Mouse (Mus musculus) liver, embryonic 12.5 days (tissue): ENCODE data around the gene Slc6a9. TPM values are rescaled to one million over a fixed set of nuclear protein-coding genes. Genes with fewer than 3 reads are reported as not detected.
A peak's percentile ranks its signal among the peaks of the same experiment; 100 is the strongest.

ENCODE experiments used
- ATAC-seq: fragments of 200-750 bp; cut with Nextera tagmentation; 2 replicates; pipeline ENCODE4 v1.8.0; 2017; ENCODE audit warnings: moderate number of reproducible peaks, mild to moderate bottlenecking, moderate library complexity
- H3K27ac ChIP-seq: fragments of 300-500 bp; sonication (generic); 2 replicates; pipeline ENCODE4 v1.5.1; 2016; ENCODE audit warnings: mild to moderate bottlenecking
- H3K27me3 ChIP-seq: fragments of 300-500 bp; sonication (generic); replicated peaks from 2 replicates; pipeline ENCODE4 v1.6.1; 2016; ENCODE audit warnings: mild to moderate bottlenecking, moderate library complexity
- H3K36me3 ChIP-seq: fragments of 300-500 bp; sonication (generic); 2 replicates; pipeline ENCODE4 v1.6.1; 2016; ENCODE audit warnings: mild to moderate bottlenecking, moderate library complexity
- H3K4me1 ChIP-seq: fragments of 300-500 bp; sonication (generic); 2 replicates; pipeline ENCODE4 v1.6.1; 2016
- H3K4me2 ChIP-seq: fragments of 300-500 bp; sonication (generic); 2 replicates; pipeline ENCODE4 v1.6.1; 2016; ENCODE audit warnings: mild to moderate bottlenecking, moderate library complexity
- H3K4me3 ChIP-seq: fragments of 300-500 bp; sonication (generic); 2 replicates; pipeline ENCODE4 v1.5.1; 2016; ENCODE audit warnings: mild to moderate bottlenecking, moderate library complexity
- H3K9ac ChIP-seq: fragments of 300-500 bp; sonication (generic); 2 replicates; pipeline ENCODE4 v1.6.1; 2016; ENCODE audit warnings: mild to moderate bottlenecking, moderate library complexity
- H3K9me3 ChIP-seq: fragments of 300-500 bp; sonication (generic); replicated peaks from 2 replicates; pipeline ENCODE4 v1.6.1; 2016; ENCODE audit warnings: mild to moderate bottlenecking, moderate library complexity
- WGBS: fragments of 180-500 bp; shearing (Covaris S2); methylation state at CpG from one replicate; pipeline ENCODE4 v1.1.7; 2016; ENCODE audit not compliant: insufficient replicate concordance; 5-methylcytosine and 5-hydroxymethylcytosine counted together
- polyA plus RNA-seq: library from polyadenylated mRNA; unstranded; fragments of >200 nt; fragmentation: Nextera tagmentation; extraction: Ambion mirVana; gene quantifications from 2 replicates; pipeline ENCODE4 v1.2.1, GENCODE M21; 2016

Slc6a9 gene
- 52.8 and 57.8 TPM in 2 replicates for polyA plus RNA-seq

DNA sequence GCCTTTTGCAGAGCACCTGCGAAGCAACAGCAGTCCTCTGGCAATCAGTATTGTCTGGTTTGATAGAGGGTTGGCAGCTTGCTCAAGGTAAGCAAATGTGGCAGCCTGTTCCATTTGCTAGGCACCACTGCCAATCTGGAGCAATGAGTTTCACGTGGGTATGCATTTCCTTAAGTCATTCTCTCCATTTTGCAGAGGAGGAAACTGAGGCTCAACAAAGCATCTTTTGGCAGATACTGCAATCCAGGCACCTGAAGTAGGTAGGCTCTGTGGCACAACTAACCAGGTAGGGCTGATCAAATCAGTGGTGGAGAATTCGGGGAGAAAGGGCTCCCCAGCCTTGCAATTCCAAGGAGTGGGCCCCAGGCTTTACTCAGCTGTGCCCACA, at the start of gene Slc6a9:
Slc6a9 (plus strand) TSS at position 50 of the 388 bp plus-strand sequence.
- peak within 1 kb of the TSS; percentile 93 for H3K4me2 ChIP-seq
- peak within 1 kb of the TSS; percentile 93 for H3K4me3 ChIP-seq
- 42% methylated on average over 3 of the region's 3 CpGs for WGBS
- H3K27me3 ChIP-seq: no peaks in the 10 kb centered on the region
- no peaks in the 10 kb centered on the region for H3K9me3 ChIP-seq
- peaks cover 27% of the 10 kb centered on the region for H3K36me3 ChIP-seq
- H3K9ac ChIP-seq: peak within 1 kb of the TSS; percentile 97
- H3K4me1 ChIP-seq: peaks cover 84% of the 10 kb centered on the region
- peak within 1 kb of the TSS; percentile 98 for H3K27ac ChIP-seq
- no peak for ATAC-seq

DNA sequence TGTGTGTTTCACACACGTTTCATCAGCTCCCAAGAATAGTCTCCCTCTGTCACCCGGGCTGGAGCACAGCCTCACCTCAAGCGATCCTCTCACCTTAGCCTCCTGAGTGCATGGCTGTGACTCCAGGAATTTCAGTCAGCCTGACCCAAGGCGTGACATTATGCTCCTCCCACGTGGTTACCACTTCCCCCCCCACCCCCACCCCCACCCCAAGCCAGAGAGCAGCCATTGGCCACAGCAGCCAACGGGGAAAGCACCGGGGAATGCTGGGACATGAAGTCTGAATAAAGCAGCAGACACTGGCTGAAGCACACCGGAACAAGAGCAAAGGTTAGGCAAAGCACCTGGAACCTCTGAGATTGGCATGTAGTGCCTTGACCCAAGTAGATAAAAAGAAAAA, 47.3 kb upstream of the Slc6a9 start:
- no peak overlapping the region for H3K27ac ChIP-seq

DNA sequence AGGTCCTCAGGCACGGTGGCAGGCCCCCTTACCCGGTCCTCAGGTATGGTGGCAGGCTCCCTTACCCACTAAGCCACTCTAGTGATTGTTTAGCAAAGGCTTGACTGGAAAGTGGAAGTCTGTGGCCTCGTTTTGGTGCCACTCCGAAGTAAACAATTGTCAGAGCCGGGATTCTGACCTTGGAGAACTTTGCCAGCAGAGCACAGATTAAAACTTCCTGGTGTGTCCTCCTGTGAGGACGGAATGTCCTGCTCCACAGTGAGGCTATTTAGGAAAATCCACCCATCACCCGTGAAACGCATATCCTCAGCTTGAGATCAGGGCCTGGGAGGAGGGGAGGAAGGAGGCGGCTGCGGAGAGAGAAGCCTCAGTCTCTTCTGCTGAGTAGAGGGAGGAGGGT, 46.0 kb upstream of the Slc6a9 start:
- no peak overlapping the region for H3K4me2 ChIP-seq
- 0 out of 2 replicates have a peak, but pooled peaks cover 2% of the 10 kb centered on the region for H3K36me3 ChIP-seq
- H3K27ac ChIP-seq: no peak overlapping the region
- ATAC-seq: no peak
- no peaks in the 10 kb centered on the region for H3K9me3 ChIP-seq
- no peak overlapping the region for H3K4me3 ChIP-seq
- H3K4me1 ChIP-seq: peaks cover 22% of the 10 kb centered on the region
- WGBS: 59% methylated on average over 10 of the region's 10 CpGs
- no peak overlapping the region for H3K9ac ChIP-seq
- H3K27me3 ChIP-seq: no peaks in the 10 kb centered on the region

More for the DNA sequence above, 47.3 kb upstream of the Slc6a9 start:
- peak overlapping the region; percentile 32; the same call in 1 of the 2 replicates for H3K9ac ChIP-seq
- H3K4me2 ChIP-seq: peak overlapping the region; percentile 61
- WGBS: 21% methylated on average over 8 of the region's 8 CpGs
- H3K4me3 ChIP-seq: peak overlapping the region; percentile 37
- no peaks in the 10 kb centered on the region for H3K27me3 ChIP-seq
- H3K36me3 ChIP-seq: 0 out of 2 replicates have a peak, but pooled peaks cover 2% of the 10 kb centered on the region
- peak; percentile 86 for ATAC-seq
- no peaks in the 10 kb centered on the region for H3K9me3 ChIP-seq
- H3K4me1 ChIP-seq: peaks cover 19% of the 10 kb centered on the region

DNA sequence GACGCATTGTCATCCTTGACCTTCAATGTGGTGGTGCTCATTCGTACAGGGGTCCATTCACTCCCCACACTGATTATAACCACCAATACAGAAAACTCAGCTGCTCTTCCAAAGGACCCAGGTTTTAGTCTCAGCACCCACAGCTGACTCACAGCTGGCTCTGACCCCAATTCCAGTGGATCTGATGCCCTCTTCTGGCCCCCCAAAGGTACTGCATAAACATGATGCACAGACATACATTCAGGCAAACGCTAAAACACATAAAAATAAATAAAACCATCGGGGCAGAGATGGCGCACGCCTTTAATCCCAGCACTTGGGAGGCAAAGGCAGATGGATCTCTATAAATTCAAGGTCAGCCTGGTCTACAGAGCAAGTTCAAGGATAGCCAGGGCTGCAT, 34.4 kb upstream of the Slc6a9 start:
- no peaks in the 10 kb centered on the region for H3K27me3 ChIP-seq
- H3K9me3 ChIP-seq: no peaks in the 10 kb centered on the region
- ATAC-seq: no peak
- H3K4me3 ChIP-seq: no peak overlapping the region
- H3K4me1 ChIP-seq: no peaks in the 10 kb centered on the region
- no peak overlapping the region for H3K9ac ChIP-seq
- WGBS: 72% methylated on average over 6 of the region's 6 CpGs
- no peaks in the 10 kb centered on the region for H3K36me3 ChIP-seq
- H3K4me2 ChIP-seq: no peak overlapping the region
- H3K27ac ChIP-seq: no peak overlapping the region

DNA sequence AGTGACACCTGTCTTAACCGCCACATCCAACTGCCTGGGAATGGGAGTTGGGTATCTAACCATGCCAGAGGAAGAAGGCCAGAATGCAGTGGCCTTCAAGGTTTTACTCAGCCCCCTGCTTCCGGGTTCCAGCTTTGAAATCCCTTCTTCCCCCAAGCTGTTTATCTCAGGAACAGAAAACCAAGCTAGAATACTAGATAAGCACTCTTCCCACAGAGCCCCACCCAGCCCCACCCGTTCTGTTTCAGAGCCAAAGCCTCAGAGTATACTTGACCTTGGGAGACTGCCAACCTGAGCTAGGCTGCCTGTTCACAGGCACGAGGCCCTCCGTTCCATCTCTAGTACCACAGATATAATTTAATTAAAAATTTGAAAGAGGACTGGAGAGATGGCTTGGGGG, 27.3 kb upstream of the Slc6a9 start:
- 21% methylated on average over 5 of the region's 5 CpGs for WGBS
- H3K4me1 ChIP-seq: peaks cover 27% of the 10 kb centered on the region
- no peak overlapping the region for H3K9ac ChIP-seq
- H3K4me2 ChIP-seq: peak overlapping the region; percentile 38
- H3K27me3 ChIP-seq: peaks cover 17% of the 10 kb centered on the region
- no peak overlapping the region for H3K4me3 ChIP-seq
- ATAC-seq: peak; percentile 85
- no peaks in the 10 kb centered on the region for H3K36me3 ChIP-seq
- no peak overlapping the region for H3K27ac ChIP-seq
- H3K9me3 ChIP-seq: no peaks in the 10 kb centered on the region

DNA sequence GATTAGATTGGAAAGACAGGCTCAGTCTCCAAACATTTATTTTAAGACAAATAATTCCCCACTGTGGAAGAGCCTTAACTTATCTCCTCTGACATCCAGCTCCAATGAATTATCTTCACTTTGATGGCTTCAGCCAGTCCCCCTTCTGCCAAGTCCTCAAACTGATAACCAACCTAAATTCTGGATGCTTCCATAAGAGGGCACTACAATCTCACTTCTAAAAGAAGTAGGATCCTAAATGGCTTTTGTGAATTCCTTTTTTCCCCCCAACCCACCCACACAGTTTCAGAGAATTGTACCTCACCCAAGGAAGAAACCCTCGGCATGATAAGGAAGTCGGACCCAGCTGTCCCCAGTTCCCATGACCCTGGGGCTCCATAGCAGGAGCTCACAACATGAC, 23.4 kb upstream of the Slc6a9 start:
- H3K4me1 ChIP-seq: peaks cover 30% of the 10 kb centered on the region
- H3K4me2 ChIP-seq: no peak overlapping the region
- no peak overlapping the region for H3K27ac ChIP-seq
- H3K4me3 ChIP-seq: no peak overlapping the region
- peaks cover 34% of the 10 kb centered on the region for H3K27me3 ChIP-seq
- no peaks in the 10 kb centered on the region; the same call in 1 of the 2 replicates for H3K9me3 ChIP-seq
- no peak overlapping the region for H3K9ac ChIP-seq
- 22% methylated on average over 2 of the region's 2 CpGs for WGBS
- ATAC-seq: no peak
- no peaks in the 10 kb centered on the region for H3K36me3 ChIP-seq

DNA sequence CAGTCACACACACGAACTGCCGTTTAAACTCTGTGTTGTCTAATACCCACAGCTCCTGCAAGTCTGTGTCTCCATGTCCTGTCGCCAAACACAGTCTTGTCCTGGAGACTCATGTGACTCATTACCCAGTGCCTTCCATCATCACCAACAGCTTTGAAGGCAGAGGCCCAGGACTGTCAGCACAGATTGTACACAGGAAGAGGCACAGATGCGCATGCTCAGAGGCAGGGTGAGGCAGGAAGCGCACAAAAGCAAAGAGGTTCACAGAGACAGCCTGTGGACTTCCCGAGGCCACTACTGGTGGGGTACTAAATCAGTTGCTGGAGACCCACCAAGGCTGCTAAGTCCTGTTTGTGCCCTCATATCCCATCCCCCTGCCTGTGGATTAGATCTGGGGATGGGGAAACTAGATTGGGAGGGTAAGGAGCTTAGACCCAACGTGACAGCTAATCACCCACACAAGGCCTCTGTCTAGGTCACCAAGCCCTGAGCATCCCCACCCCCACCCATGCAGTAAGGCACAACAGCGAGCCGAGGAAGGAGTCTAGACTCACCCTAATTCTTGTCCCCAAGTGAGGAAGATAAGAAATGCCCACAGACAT, 20.6 kb upstream of the Slc6a9 start:
- no peak for ATAC-seq
- Histone ChIP-seq H3K9ac (no peak overlapping the region), H3K4me1 (peaks cover 13% of the 10 kb centered on the region), H3K27me3 (peaks cover 26% of the 10 kb centered on the region; the same call in 1 of the 2 replicates), H3K27ac (no peak overlapping the region), H3K4me2 (no peak overlapping the region), H3K36me3 (no peaks in the 10 kb centered on the region), H3K4me3 (no peak overlapping the region), H3K9me3 (peaks cover 4% of the 10 kb centered on the region; the same call in 1 of the 2 replicates)
- whole genome bisulfite sequencing: 43% methylated on average over 9 of the region's 9 CpGs

- Histone ChIP-seq H3K4me2 (no peak overlapping the region), H3K4me1 (peaks cover 13% of the 10 kb centered on the region), H3K27ac (no peak overlapping the region), H3K4me3 (no peak overlapping the region), H3K36me3 (no peaks in the 10 kb centered on the region), H3K9me3 (peaks cover 4% of the 10 kb centered on the region; the same call in 1 of the 2 replicates), H3K27me3 (peaks cover 22% of the 10 kb centered on the region; the same call in 1 of the 2 replicates), H3K9ac (no peak overlapping the region)
- WGBS: 78% methylated on average over 4 of the region's 4 CpGs
- ATAC-seq: no peak
These were observed 20.0 kb upstream of the Slc6a9 start for GRCm38 (mm10) chr4:117814333-117814732.

DNA sequence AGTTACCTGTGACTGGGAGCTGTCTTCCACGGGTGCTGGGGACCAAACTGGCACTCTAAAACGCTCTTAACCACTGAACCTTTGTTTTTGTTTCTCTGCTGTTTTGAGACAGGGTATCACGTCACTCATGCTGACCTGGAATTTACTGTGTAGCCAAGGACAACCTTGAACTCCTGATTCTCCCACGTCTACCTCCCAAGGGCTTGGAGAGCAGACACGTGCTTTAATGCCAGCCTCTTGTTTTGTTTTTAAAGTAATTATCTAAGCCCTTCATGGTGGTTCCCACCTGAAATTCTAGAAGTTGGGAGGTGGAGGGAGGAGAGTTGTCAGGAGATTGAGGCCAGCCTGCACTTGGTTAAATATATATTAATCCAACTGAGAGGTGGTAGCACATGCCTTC, 17.5 kb upstream of the Slc6a9 start:
- Histone ChIP-seq H3K4me2 (no peak overlapping the region), H3K9me3 (peaks cover 4% of the 10 kb centered on the region; the same call in 1 of the 2 replicates), H3K4me1 (0 out of 2 replicates have a peak, but pooled peaks cover 3% of the 10 kb centered on the region), H3K36me3 (no peaks in the 10 kb centered on the region), H3K27ac (no peak overlapping the region), H3K4me3 (no peak overlapping the region), H3K27me3 (peaks cover 19% of the 10 kb centered on the region; the same call in 1 of the 2 replicates), H3K9ac (no peak overlapping the region)
- 63% methylated on average over 5 of the region's 5 CpGs for WGBS
- no peak for ATAC-seq

DNA sequence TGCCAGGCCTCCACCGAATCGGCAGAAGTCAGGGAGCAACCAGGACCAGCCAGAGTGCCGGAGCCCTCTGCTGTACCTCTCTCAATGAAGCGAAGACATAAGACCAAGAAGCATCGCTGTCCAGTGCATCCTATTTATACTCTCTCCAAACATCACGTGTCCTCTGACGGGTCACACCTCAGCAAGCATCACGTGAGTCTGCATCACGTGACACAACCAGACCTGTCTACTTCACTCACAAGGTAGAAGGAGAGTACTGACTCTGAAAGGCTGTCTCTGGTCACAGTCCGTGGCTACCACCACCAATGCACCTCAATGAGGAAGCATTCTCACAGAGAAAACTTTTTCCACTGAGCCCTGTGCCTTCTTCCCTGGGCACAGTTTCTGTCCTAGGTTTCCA, 16.3 kb upstream of the Slc6a9 start:
- 79% methylated on average over 10 of the region's 10 CpGs for WGBS
- Histone ChIP-seq H3K27ac (no peak overlapping the region), H3K9me3 (peaks cover 4% of the 10 kb centered on the region; the same call in 1 of the 2 replicates), H3K4me2 (no peak overlapping the region), H3K27me3 (peaks cover 19% of the 10 kb centered on the region), H3K36me3 (no peaks in the 10 kb centered on the region), H3K9ac (no peak overlapping the region), H3K4me3 (no peak overlapping the region), H3K4me1 (0 out of 2 replicates have a peak, but pooled peaks cover 3% of the 10 kb centered on the region)
- no peak for ATAC-seq

DNA sequence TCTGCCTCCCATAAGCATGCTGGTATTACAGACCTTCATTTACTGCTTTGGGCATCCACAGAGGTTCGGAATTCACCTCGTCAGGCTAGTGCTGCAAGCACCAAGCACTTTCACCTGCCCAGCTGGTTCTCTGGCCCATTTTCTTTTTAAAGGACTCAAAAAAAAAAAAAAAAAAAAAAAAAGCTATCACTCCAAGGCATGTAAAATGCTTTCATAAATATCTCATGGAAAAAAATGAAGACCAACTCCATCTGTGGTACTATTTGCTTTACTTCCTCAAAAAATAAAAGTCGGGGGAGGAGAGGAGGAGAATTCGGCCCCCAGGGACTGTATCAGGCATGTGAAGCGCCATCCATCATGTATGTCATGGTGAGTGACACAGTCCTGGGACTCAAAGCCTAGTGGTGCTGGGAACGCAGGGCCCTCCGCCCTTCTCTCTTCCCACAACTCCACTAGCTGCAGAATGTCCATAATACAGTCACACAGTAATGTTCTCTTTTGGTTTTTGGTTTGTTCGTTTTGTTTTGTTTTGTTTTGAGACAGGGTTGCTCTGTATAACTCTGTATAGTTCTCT, 5.6 kb upstream of the Slc6a9 start:
- Histone ChIP-seq H3K9ac (peak overlapping the region; percentile 80; the same call in 1 of the 2 replicates), H3K4me2 (no peak overlapping the region), H3K4me1 (peaks cover 51% of the 10 kb centered on the region), H3K27me3 (peaks cover 54% of the 10 kb centered on the region), H3K4me3 (no peak overlapping the region), H3K9me3 (no peaks in the 10 kb centered on the region), H3K36me3 (no peaks in the 10 kb centered on the region), H3K27ac (peak overlapping the region; percentile 98)
- ATAC-seq: no peak
- 53% methylated on average over 8 of the region's 8 CpGs for WGBS
